In genomic region chr5:5379501-5379869, GRCm38 (mm10) we compare ENCODE assay signal across 8 mouse cellular contexts. TPM values are rescaled to one million over a fixed set of nuclear protein-coding genes. Genes with fewer than 3 reads are reported as not detected.
DNase-seq lines count a peak whose midpoint lies in the region; ATAC-seq and TF ChIP-seq lines count a peak whose summit lies in the region.

No protein-coding gene starts in this region.

- DNase-seq in layer of hippocampus, adult 2 months (ENCODE audit: low spot score in 2 of 2): no peak
- DNase-seq in layer of hippocampus, adult 9-11 months: no peak
- DNase-seq in embryonic facial prominence, embryonic 11.5 days (ENCODE audit: low spot score): peak; percentile 62
- peak; percentile 64 for DNase-seq in midbrain, embryonic 14.5 days
- DNase-seq in B cell, adult 2 months: no peak
- no peak for DNase-seq in embryo, embryonic 9.5 days (ENCODE audit: extremely low spot score)
- DNase-seq in layer of hippocampus, adult 8-10 months (ENCODE audit: low spot score in 2 of 2): no peak

- no peak; the same call in 1 of the 2 replicates for ATAC-seq in embryonic facial prominence, embryonic 11.5 days (replicated peaks; ENCODE audit: insufficient number of reproducible peaks, low FRiP score, low TSS enrichment, low read depth)
- no peak for ATAC-seq in hindbrain, embryonic 15.5 days (ENCODE audit: low FRiP score, low read depth)
- no peak for ATAC-seq in midbrain, embryonic 14.5 days (ENCODE audit: low FRiP score, low TSS enrichment)

- H3K9me3 ChIP-seq in embryonic facial prominence, embryonic 11.5 days (replicated peaks; ENCODE audit: control insufficient read depth, low read length): no peaks in the 10 kb centered on the region
- no peaks in the 10 kb centered on the region for H3K9me3 ChIP-seq in hindbrain, embryonic 15.5 days
- H3K9me3 ChIP-seq in midbrain, embryonic 14.5 days (ENCODE audit: control insufficient read depth, low read length): no peaks in the 10 kb centered on the region

- H3K9ac ChIP-seq in embryonic facial prominence, embryonic 11.5 days (replicated peaks; ENCODE audit: low read length): peak overlapping the region; percentile 96
- H3K9ac ChIP-seq in hindbrain, embryonic 15.5 days: peak overlapping the region; percentile 87
- H3K9ac ChIP-seq in midbrain, embryonic 14.5 days (replicated peaks; ENCODE audit: low read length): peak overlapping the region; percentile 95

- H3K4me2 ChIP-seq in embryonic facial prominence, embryonic 11.5 days (ENCODE audit: low read depth, low read length): peak overlapping the region; percentile 70
- peak overlapping the region; percentile 85 for H3K4me2 ChIP-seq in hindbrain, embryonic 15.5 days
- peak overlapping the region; percentile 79 for H3K4me2 ChIP-seq in midbrain, embryonic 14.5 days (ENCODE audit: low read length)

- H3K4me1 ChIP-seq in embryonic facial prominence, embryonic 11.5 days (ENCODE audit: control insufficient read depth, insufficient read depth, low read length): no peaks in the 10 kb centered on the region
- H3K4me1 ChIP-seq in hindbrain, embryonic 15.5 days (replicated peaks): peaks cover 26% of the 10 kb centered on the region
- peaks cover 21% of the 10 kb centered on the region for H3K4me1 ChIP-seq in midbrain, embryonic 14.5 days (ENCODE audit: control insufficient read depth, insufficient read depth, low read length)

- TF ChIP-seq CTCF in layer of hippocampus, adult 2 months (conservative IDR thresholded peaks at IDR 0.05): no peak

- H3K27ac ChIP-seq in layer of hippocampus, adult 2 months: peak overlapping the region; percentile 89
- peak overlapping the region; percentile 92 for H3K27ac ChIP-seq in embryonic facial prominence, embryonic 11.5 days (replicated peaks; ENCODE audit: low read depth, low read length)
- peak overlapping the region; percentile 92 for H3K27ac ChIP-seq in hindbrain, embryonic 15.5 days (replicated peaks)
- H3K27ac ChIP-seq in midbrain, embryonic 14.5 days (replicated peaks; ENCODE audit: low read depth, low read length): peak overlapping the region; percentile 95

- peak overlapping the region; percentile 58 for H3K4me3 ChIP-seq in layer of hippocampus, adult 2 months
- H3K4me3 ChIP-seq in embryonic facial prominence, embryonic 11.5 days (ENCODE audit: low read depth, low read length): peak overlapping the region; percentile 55
- H3K4me3 ChIP-seq in hindbrain, embryonic 15.5 days: peak overlapping the region; percentile 76
- peak overlapping the region; percentile 78 for H3K4me3 ChIP-seq in midbrain, embryonic 14.5 days (replicated peaks; ENCODE audit: low read depth, low read length)

- no peaks in the 10 kb centered on the region for H3K27me3 ChIP-seq in embryonic facial prominence, embryonic 11.5 days (ENCODE audit: control insufficient read depth, insufficient read depth, low read length)
- no peaks in the 10 kb centered on the region for H3K27me3 ChIP-seq in hindbrain, embryonic 15.5 days
- no peaks in the 10 kb centered on the region for H3K27me3 ChIP-seq in midbrain, embryonic 14.5 days (ENCODE audit: control insufficient read depth, insufficient read depth, low read length)

- H3K36me3 ChIP-seq in embryonic facial prominence, embryonic 11.5 days (replicated peaks; ENCODE audit: control insufficient read depth, insufficient read depth, low read depth, low read length): no peaks in the 10 kb centered on the region
- no peaks in the 10 kb centered on the region for H3K36me3 ChIP-seq in hindbrain, embryonic 15.5 days
- no peaks in the 10 kb centered on the region for H3K36me3 ChIP-seq in midbrain, embryonic 14.5 days (ENCODE audit: control insufficient read depth, insufficient read depth, low read length)

- WGBS in embryonic facial prominence, embryonic 11.5 days: under 1% methylated on average over 14 of the region's 14 CpGs
- WGBS in hindbrain, embryonic 15.5 days: 0% methylated on average over 14 of the region's 14 CpGs
- WGBS in midbrain, embryonic 14.5 days: under 1% methylated on average over 14 of the region's 14 CpGs

RNA-seq across cellular contexts. Expression of gene Cdk14, which starts 40.6 kb away (rescaled TPM):
- 100 to 1,000 TPM; 258 to 269 TPM for total RNA-seq in layer of hippocampus, adult 2 months (2021)
- polyA plus RNA-seq in embryonic facial prominence, embryonic 11.5 days (2014; fragmentation: Nextera tagmentation; extraction: Ambion mirVana): 29.1 and 29.9 TPM in 2 replicates
- polyA plus RNA-seq in hindbrain, embryonic 15.5 days (2015; fragmentation: Nextera tagmentation; extraction: Ambion mirVana): 44.1 and 47.8 TPM in 2 replicates
- 50.7 and 54.0 TPM in 2 replicates for polyA plus RNA-seq in midbrain, embryonic 14.5 days (2014; fragmentation: Nextera tagmentation; extraction: Ambion mirVana)
- total RNA-seq in layer of hippocampus, adult 8-10 months (2022): 100 to 1,000 TPM; 243 to 267 (median 257) TPM

Comparison
In these comparisons a context has a peak if more than half of its experiments do, and no peak if none do; other contexts are left out.
1. DNase-seq: peak in embryonic facial prominence, embryonic 11.5 days (single experiment) and midbrain, embryonic 14.5 days (single experiment); none in layer of hippocampus, adult 2 months (0 of 2), layer of hippocampus, adult 9-11 months (single experiment), B cell, adult 2 months (0 of 2), embryo, embryonic 9.5 days (single experiment) and layer of hippocampus, adult 8-10 months (0 of 2).
2. Peak in every context shown above with its lines, with median percentiles within 50 percentile points of each other: H3K27ac ChIP-seq, H3K4me3 ChIP-seq, H3K4me2 ChIP-seq and H3K9ac ChIP-seq.